Comparison of ENCODE assay signal across 31 mouse cellular contexts in genomic region chr4:113764182-113764581, GRCm38 (mm10).
"Had no signal": no experiment of that assay in that cellular context is flagged by ENCODE, and none has a peak within 500 bp of the region (broad histone marks: within the 10 kb centered on the region; RNA-seq: fewer than 3 reads in every experiment).

No protein-coding gene starts in this region.

- H3K27me3 ChIP-seq: limb, embryonic 12.5 days; limb, embryonic 13.5 days; limb, embryonic 15.5 days; liver, embryonic 12.5 days; liver, embryonic 13.5 days; liver, embryonic 15.5 days; lung, embryonic 15.5 days; megakaryocyte, embryonic 14.5 days; midbrain, embryonic 12.5 days; midbrain, embryonic 13.5 days; midbrain, embryonic 15.5 days; neural tube, embryonic 12.5 days had no signal

- H3K27ac ChIP-seq: limb, embryonic 10.5 days; limb, embryonic 12.5 days; limb, embryonic 13.5 days; limb, embryonic 15.5 days; liver, embryonic 12.5 days; liver, embryonic 13.5 days; liver, embryonic 14.5 days; liver, embryonic 15.5 days; lung, embryonic 15.5 days; macrophage; midbrain, embryonic 10.5 days; midbrain, embryonic 12.5 days; midbrain, embryonic 13.5 days; midbrain, embryonic 15.5 days; neural tube, embryonic 12.5 days had no signal

- H3K4me1 ChIP-seq: limb, embryonic 10.5 days; limb, embryonic 12.5 days; limb, embryonic 13.5 days; limb, embryonic 15.5 days; liver, embryonic 12.5 days; liver, embryonic 13.5 days; liver, embryonic 15.5 days; lung, embryonic 15.5 days; megakaryocyte, embryonic 14.5 days; midbrain, embryonic 10.5 days; midbrain, embryonic 12.5 days; midbrain, embryonic 13.5 days; midbrain, embryonic 15.5 days; neural tube, embryonic 12.5 days had no signal

- H3K4me3 ChIP-seq: limb, embryonic 10.5 days; limb, embryonic 12.5 days; limb, embryonic 13.5 days; limb, embryonic 15.5 days; liver, embryonic 12.5 days; liver, embryonic 13.5 days; liver, embryonic 15.5 days; lung, embryonic 15.5 days; megakaryocyte, embryonic 14.5 days; midbrain, embryonic 10.5 days; midbrain, embryonic 12.5 days; midbrain, embryonic 13.5 days; midbrain, embryonic 15.5 days; myocyte; neural tube, embryonic 12.5 days had no signal

- H3K4me2 ChIP-seq: limb, embryonic 12.5 days; limb, embryonic 13.5 days; limb, embryonic 15.5 days; liver, embryonic 11.5 days; liver, embryonic 12.5 days; liver, embryonic 13.5 days; liver, embryonic 15.5 days; lung, embryonic 14.5 days; lung, embryonic 15.5 days; midbrain, embryonic 11.5 days; midbrain, embryonic 12.5 days; midbrain, embryonic 13.5 days; midbrain, embryonic 15.5 days; neural tube, embryonic 12.5 days had no signal

- ATAC-seq: liver, embryonic 12.5 days; liver, postnatal 0 days; lung, postnatal 0 days; midbrain, embryonic 13.5 days; midbrain, embryonic 15.5 days; midbrain, embryonic 16.5 days had no signal

- H3K36me3 ChIP-seq: limb, embryonic 10.5 days; limb, embryonic 12.5 days; limb, embryonic 13.5 days; limb, embryonic 15.5 days; liver, embryonic 12.5 days; liver, embryonic 13.5 days; liver, embryonic 15.5 days; lung, embryonic 15.5 days; midbrain, embryonic 10.5 days; midbrain, embryonic 12.5 days; midbrain, embryonic 13.5 days; midbrain, embryonic 15.5 days; neural tube, embryonic 12.5 days had no signal

- H3K9ac ChIP-seq: limb, embryonic 12.5 days; limb, embryonic 13.5 days; limb, embryonic 15.5 days; liver, embryonic 12.5 days; liver, embryonic 13.5 days; liver, embryonic 14.5 days; liver, embryonic 15.5 days; liver, postnatal 0 days; lung, embryonic 14.5 days; lung, embryonic 15.5 days; midbrain, embryonic 12.5 days; midbrain, embryonic 13.5 days; midbrain, embryonic 15.5 days; neural tube, embryonic 12.5 days had no signal

- H3K9me3 ChIP-seq: limb, embryonic 10.5 days; limb, embryonic 15.5 days; liver, embryonic 12.5 days; liver, embryonic 13.5 days; liver, embryonic 15.5 days; megakaryocyte, embryonic 14.5 days; neural tube, embryonic 12.5 days had no signal

- DNase-seq: left cerebral cortex, postnatal 4 days; liver; liver, embryonic 13.5 days; liver, postnatal 0 days; lung, adult 18-20 months; lung, adult 2 months; lung, embryonic 14.5 days; lung, postnatal 14 days; lung, postnatal 36 days; lung, postnatal 4 days; midbrain, embryonic 14.5 days had no signal
